Comparison of ENCODE assay signal across 8 mouse cellular contexts in the genomic region with DNA sequence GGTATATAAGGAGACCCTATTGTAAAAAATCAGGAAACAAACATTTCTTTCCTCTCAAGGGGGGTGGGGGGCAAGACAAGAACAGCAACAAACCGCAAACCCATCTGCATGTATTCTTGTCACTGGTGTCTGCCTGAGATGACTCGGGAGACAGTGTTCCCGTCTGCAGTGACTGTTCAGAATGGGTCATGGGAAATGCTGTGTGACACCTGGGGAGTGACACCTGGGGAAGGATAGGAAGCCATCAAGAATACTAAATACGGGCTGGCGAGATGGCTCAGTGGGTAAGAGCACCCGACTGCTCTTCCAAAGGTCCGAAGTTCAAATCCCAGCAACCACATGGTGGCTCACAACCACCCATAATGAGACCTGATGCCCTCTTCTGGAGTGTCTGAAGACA. TPM values are rescaled to one million over a fixed set of nuclear protein-coding genes. Genes with fewer than 3 reads are reported as not detected.
DNase-seq lines count a peak whose midpoint lies in the region; ATAC-seq and TF ChIP-seq lines count a peak whose summit lies in the region.
"Not testable (repeated sequence)": the region's sequence is repeated elsewhere in the genome, so short reads cannot be mapped to it uniquely, and the experiment has no call there.

No protein-coding gene starts in this region.

- H3K36me3 ChIP-seq in forebrain, embryonic 14.5 days (ENCODE audit: control insufficient read depth, insufficient read depth, low read length); kidney, embryonic 14.5 days (ENCODE audit: control insufficient read depth, insufficient read depth, low read length); liver, embryonic 11.5 days (ENCODE audit: control insufficient read depth, insufficient read depth, low read length); midbrain, embryonic 12.5 days; stomach, embryonic 15.5 days: not testable (repeated sequence)
- H3K36me3 ChIP-seq in hindbrain, embryonic 10.5 days = peaks cover 17% of the 10 kb centered on the region

- TF ChIP-seq POLR2A in cerebellum, adult 2 months (IDR thresholded peaks at IDR 0.05; ENCODE audit: borderline replicate concordance, insufficient read depth, low read length) = not testable (repeated sequence)

- peak overlapping the region; percentile 45 for H3K4me3 ChIP-seq in cerebellum, adult 2 months (replicated peaks; ENCODE audit: insufficient read depth, low read depth, low read length)
- peak overlapping the region; percentile 96 for H3K4me3 ChIP-seq in forebrain, embryonic 14.5 days (ENCODE audit: low read depth, low read length)
- H3K4me3 ChIP-seq in hindbrain, embryonic 10.5 days = peak overlapping the region; percentile 88
- peak overlapping the region; percentile 96; the same call in 1 of the 2 replicates for H3K4me3 ChIP-seq in kidney, embryonic 14.5 days (ENCODE audit: low read length)
- H3K4me3 ChIP-seq in liver, embryonic 11.5 days (ENCODE audit: low read depth, low read length) = peak overlapping the region; percentile 83
- peak overlapping the region; percentile 63 for H3K4me3 ChIP-seq in midbrain, embryonic 12.5 days
- peak overlapping the region; percentile 77 for H3K4me3 ChIP-seq in stomach, embryonic 15.5 days (replicated peaks)

- H3K27ac ChIP-seq in cerebellum, adult 2 months (ENCODE audit: insufficient read depth, low read length); forebrain, embryonic 14.5 days (ENCODE audit: low read depth, low read length); kidney, embryonic 14.5 days (ENCODE audit: low read depth, low read length); liver, embryonic 11.5 days (ENCODE audit: low read depth, low read length); midbrain, embryonic 12.5 days (replicated peaks); stomach, embryonic 15.5 days: not testable (repeated sequence)
- H3K27ac ChIP-seq in hindbrain, embryonic 10.5 days = peak overlapping the region; percentile 95; the same call in 1 of the 2 replicates

- ATAC-seq in forebrain, embryonic 14.5 days; kidney, embryonic 14.5 days (ENCODE audit: low FRiP score, low TSS enrichment); liver, embryonic 11.5 days (replicated peaks; ENCODE audit: low FRiP score); midbrain, embryonic 12.5 days (ENCODE audit: low FRiP score, low read depth); stomach, embryonic 15.5 days (ENCODE audit: insufficient read depth, low FRiP score, low read depth): not testable (repeated sequence)

- H3K4me1 ChIP-seq in cerebellum, adult 2 months (ENCODE audit: control insufficient read depth, insufficient read depth, low read length); forebrain, embryonic 14.5 days (ENCODE audit: control insufficient read depth, insufficient read depth, low read length); kidney, embryonic 14.5 days (ENCODE audit: control insufficient read depth, insufficient read depth, low read length): not testable (repeated sequence)
- H3K4me1 ChIP-seq in hindbrain, embryonic 10.5 days (replicated peaks) = peaks cover 25% of the 10 kb centered on the region
- H3K4me1 ChIP-seq in liver, embryonic 11.5 days (replicated peaks; ENCODE audit: control insufficient read depth, insufficient read depth, low read length) = peaks cover 12% of the 10 kb centered on the region
- H3K4me1 ChIP-seq in midbrain, embryonic 12.5 days = peaks cover 14% of the 10 kb centered on the region
- peaks cover 16% of the 10 kb centered on the region for H3K4me1 ChIP-seq in stomach, embryonic 15.5 days

- peak; percentile 25 for DNase-seq in A20 (ENCODE audit: low read depth, low spot score)
- DNase-seq in cerebellum, adult 2 months; forebrain, embryonic 14.5 days (ENCODE audit: low spot score); hindbrain, embryonic 10.5 days (ENCODE audit: low spot score); liver, embryonic 11.5 days (ENCODE audit: low spot score): not testable (repeated sequence)

- TF ChIP-seq CTCF in cerebellum, adult 2 months (IDR thresholded peaks at IDR 0.05; ENCODE audit: borderline replicate concordance, insufficient read depth, low read depth, low read length) = not testable (repeated sequence)

- H3K9me3 ChIP-seq in forebrain, embryonic 14.5 days (replicated peaks; ENCODE audit: control insufficient read depth, low read length); hindbrain, embryonic 10.5 days; kidney, embryonic 14.5 days (ENCODE audit: control insufficient read depth, low read length); liver, embryonic 11.5 days (ENCODE audit: control insufficient read depth, low read length); midbrain, embryonic 12.5 days; stomach, embryonic 15.5 days: not testable (repeated sequence)

- H3K4me2 ChIP-seq in forebrain, embryonic 14.5 days (ENCODE audit: low read length) = peak overlapping the region; percentile 72
- H3K4me2 ChIP-seq in kidney, embryonic 14.5 days (replicated peaks; ENCODE audit: low read depth, low read length) = peak overlapping the region; percentile 79
- H3K4me2 ChIP-seq in liver, embryonic 11.5 days = peak overlapping the region; percentile 87
- H3K4me2 ChIP-seq in midbrain, embryonic 12.5 days (replicated peaks) = peak overlapping the region; percentile 76
- H3K4me2 ChIP-seq in stomach, embryonic 15.5 days = peak overlapping the region; percentile 71

- peak overlapping the region; percentile 95 for H3K9ac ChIP-seq in forebrain, embryonic 14.5 days (ENCODE audit: low read length)
- peak overlapping the region; percentile 93; the same call in 1 of the 2 replicates for H3K9ac ChIP-seq in kidney, embryonic 14.5 days (ENCODE audit: low read depth, low read length)
- H3K9ac ChIP-seq in liver, embryonic 11.5 days (ENCODE audit: low read depth, low read length) = peak overlapping the region; percentile 84
- H3K9ac ChIP-seq in midbrain, embryonic 12.5 days (replicated peaks) = peak overlapping the region; percentile 81
- H3K9ac ChIP-seq in stomach, embryonic 15.5 days = not testable (repeated sequence)

- H3K27me3 ChIP-seq in cerebellum, adult 2 months (ENCODE audit: control insufficient read depth, insufficient read depth, low read length); forebrain, embryonic 14.5 days (replicated peaks; ENCODE audit: control insufficient read depth, insufficient read depth, low read length); hindbrain, embryonic 10.5 days (ENCODE audit: insufficient read depth, poor library complexity, severe bottlenecking); kidney, embryonic 14.5 days (ENCODE audit: control insufficient read depth, insufficient read depth, low read length); liver, embryonic 11.5 days (replicated peaks; ENCODE audit: control insufficient read depth, insufficient read depth, low read length); midbrain, embryonic 12.5 days; stomach, embryonic 15.5 days (replicated peaks): not testable (repeated sequence)

- 49% methylated on average over 7 of the region's 7 CpGs for WGBS in cerebellum, adult 2 months
- WGBS in forebrain, embryonic 14.5 days = 85% methylated on average over 7 of the region's 7 CpGs
- WGBS in hindbrain, embryonic 10.5 days = 87% methylated on average over 7 of the region's 7 CpGs
- 81% methylated on average over 7 of the region's 7 CpGs for WGBS in kidney, embryonic 14.5 days
- WGBS in liver, embryonic 11.5 days = 79% methylated on average over 7 of the region's 7 CpGs
- 88% methylated on average over 7 of the region's 7 CpGs for WGBS in midbrain, embryonic 12.5 days
- WGBS in stomach, embryonic 15.5 days = 76% methylated on average over 7 of the region's 7 CpGs

RNA-seq across cellular contexts. Expression of a gene that starts 1.5 kb away (rescaled TPM):
- polyA plus RNA-seq in cerebellum, adult 2 months (2012; rRNA removed) = 122 and 129 TPM in 2 replicates
- 312 and 339 TPM in 2 replicates for polyA plus RNA-seq in forebrain, embryonic 14.5 days (2014; fragmentation: Nextera tagmentation; extraction: Ambion mirVana)
- 301 and 319 TPM in 2 replicates for polyA plus RNA-seq in hindbrain, embryonic 10.5 days (2016; fragmentation: Nextera tagmentation; extraction: Ambion mirVana)
- polyA plus RNA-seq in kidney, embryonic 14.5 days (2014; fragmentation: Nextera tagmentation; extraction: Ambion mirVana) = 289 and 319 TPM in 2 replicates
- 211 and 235 TPM in 2 replicates for polyA plus RNA-seq in liver, embryonic 11.5 days (2014; fragmentation: Nextera tagmentation; extraction: Ambion mirVana)
- polyA plus RNA-seq in midbrain, embryonic 12.5 days (2016; fragmentation: Nextera tagmentation; extraction: Ambion mirVana) = 262 and 263 TPM in 2 replicates
- polyA plus RNA-seq in stomach, embryonic 15.5 days (2015; fragmentation: Nextera tagmentation; extraction: Ambion mirVana) = 196 and 223 TPM in 2 replicates

RNA-seq across cellular contexts. Expression of a gene that starts 28.4 kb away (rescaled TPM):
- 3.0 and 3.6 TPM in 2 replicates for polyA plus RNA-seq in cerebellum, adult 2 months (2012; rRNA removed)
- polyA plus RNA-seq in forebrain, embryonic 14.5 days (2014; fragmentation: Nextera tagmentation; extraction: Ambion mirVana) = 8.9 and 10.6 TPM in 2 replicates
- 18.3 and 20.4 TPM in 2 replicates for polyA plus RNA-seq in hindbrain, embryonic 10.5 days (2016; fragmentation: Nextera tagmentation; extraction: Ambion mirVana)
- polyA plus RNA-seq in kidney, embryonic 14.5 days (2014; fragmentation: Nextera tagmentation; extraction: Ambion mirVana) = 29.4 and 38.1 TPM in 2 replicates
- 18.0 and 18.1 TPM in 2 replicates for polyA plus RNA-seq in liver, embryonic 11.5 days (2014; fragmentation: Nextera tagmentation; extraction: Ambion mirVana)
- polyA plus RNA-seq in midbrain, embryonic 12.5 days (2016; fragmentation: Nextera tagmentation; extraction: Ambion mirVana) = 13.3 and 15.2 TPM in 2 replicates
- polyA plus RNA-seq in stomach, embryonic 15.5 days (2015; fragmentation: Nextera tagmentation; extraction: Ambion mirVana) = 23.2 and 26.1 TPM in 2 replicates

Comparison
In these comparisons a context has a peak if more than half of its experiments do, and no peak if none do; other contexts are left out.
1. H3K4me3 ChIP-seq: peak in every context shown above with its lines; median percentile 96 in forebrain, embryonic 14.5 days; 96 in kidney, embryonic 14.5 days; 88 in hindbrain, embryonic 10.5 days; 83 in liver, embryonic 11.5 days; 77 in stomach, embryonic 15.5 days; 63 in midbrain, embryonic 12.5 days; 45 in cerebellum, adult 2 months.